Mouse (Mus musculus): ENCODE results near the gene Dusp13. TPM values are rescaled to one million over a fixed set of nuclear protein-coding genes. Genes with fewer than 3 reads are reported as not detected.

The Dusp13 gene
- polyA plus RNA-seq, 1 experiment from 2014 or later = not detected

DNA sequence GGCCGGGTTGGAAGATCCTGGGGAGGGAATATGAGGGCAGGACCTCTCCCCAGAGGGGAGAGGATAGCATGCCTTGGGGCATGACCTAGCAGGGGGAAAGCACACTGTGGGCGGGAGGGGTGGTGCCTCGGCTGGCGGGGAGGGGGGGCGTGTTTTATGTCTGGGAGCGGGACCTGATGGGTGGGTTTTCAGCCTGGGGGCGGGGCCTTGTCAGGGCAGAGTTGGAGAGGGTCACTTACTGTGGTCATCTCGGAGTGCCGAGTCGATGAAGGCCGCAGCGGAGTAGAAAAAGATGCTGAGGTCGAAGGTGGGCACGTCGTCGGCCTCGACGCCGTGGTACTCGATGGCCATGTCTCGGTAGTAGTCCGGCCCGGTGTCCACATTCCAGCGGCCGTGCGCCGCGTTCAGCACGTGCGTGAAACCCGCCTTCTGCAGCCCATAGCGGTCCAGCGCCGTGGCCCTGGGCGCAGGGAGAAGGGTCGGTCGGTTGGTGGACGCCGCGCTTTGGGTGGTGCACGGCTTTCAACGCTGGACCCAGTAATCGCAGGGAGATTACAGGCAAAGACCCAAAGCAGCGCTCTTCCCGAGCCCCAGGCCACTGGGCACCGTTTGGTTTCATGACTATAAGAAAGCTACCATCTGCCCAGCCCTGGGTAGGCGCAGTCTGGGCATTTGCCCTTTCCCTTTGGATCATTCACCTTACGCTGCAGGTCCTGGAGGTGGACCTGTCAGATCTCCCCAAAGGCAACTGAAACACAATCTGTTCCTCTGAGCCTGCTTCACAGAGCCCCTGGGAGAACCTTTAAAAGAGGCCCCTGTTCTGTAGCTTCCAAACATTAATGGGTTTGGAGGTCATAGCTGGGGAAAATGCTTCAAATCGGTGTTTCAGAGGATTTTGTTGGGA is 64.4 kb downstream of the Dusp13 start:
- 9% methylated on average over 49 of the region's 49 CpGs for WGBS
- Histone ChIP-seq H3K4me2 (peak overlapping the region; percentile 53), H3K9ac (0 out of 2 replicates have a peak overlapping the region, but pooled peaks have one; percentile 33), H3K36me3 (replicated peaks) (no peaks in the 10 kb centered on the region), H3K27ac (no peak overlapping the region), H3K4me1 (peaks cover 28% of the 10 kb centered on the region), H3K27me3 (peaks cover 33% of the 10 kb centered on the region), H3K9me3 (no peaks in the 10 kb centered on the region), H3K4me3 (replicated peaks) (peak overlapping the region; percentile 28)
- 0 out of 2 replicates have a peak, but pooled peaks have one; percentile 18 for ATAC-seq (ENCODE audit: low FRiP score)

DNA sequence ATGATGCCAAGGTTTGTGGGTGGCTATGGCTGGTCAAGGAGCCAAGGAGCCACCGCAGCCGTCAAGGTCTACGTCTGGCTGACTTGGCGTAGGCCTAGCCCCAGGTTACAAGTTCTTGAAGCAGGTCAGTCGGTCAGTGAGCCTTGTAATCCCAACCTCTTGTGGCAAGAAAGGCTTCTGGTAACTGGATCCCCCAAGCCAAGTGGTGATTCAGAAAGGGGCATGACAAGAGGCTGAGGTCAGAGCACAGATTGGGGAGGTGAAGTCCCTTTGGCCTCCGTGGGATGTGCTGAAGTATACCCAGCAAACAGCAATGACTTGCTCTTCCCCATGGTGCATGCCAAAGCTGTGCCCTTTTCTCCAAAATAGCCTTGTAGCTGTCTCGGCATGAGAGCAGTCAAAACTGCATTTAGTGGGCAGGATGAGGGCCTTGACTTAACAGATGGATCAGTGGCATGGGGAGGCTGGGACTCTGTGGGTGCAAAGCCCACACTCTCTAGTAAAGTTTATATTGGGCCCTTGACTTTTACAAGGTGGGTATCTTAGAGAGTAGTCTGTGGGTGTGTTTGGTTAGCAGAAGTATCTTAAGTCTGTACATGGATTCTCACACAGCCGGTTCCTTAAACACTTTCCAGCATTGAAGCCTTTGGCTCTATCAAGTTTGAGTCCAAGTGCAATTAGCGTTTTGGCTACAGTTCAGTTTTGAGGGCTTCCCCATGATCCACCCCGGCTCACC is 65.4 kb downstream of the Dusp13 start:
- Histone ChIP-seq H3K27ac (no peak overlapping the region), H3K4me2 (no peak overlapping the region), H3K4me3 (replicated peaks) (no peak overlapping the region), H3K4me1 (peaks cover 28% of the 10 kb centered on the region), H3K9me3 (no peaks in the 10 kb centered on the region), H3K36me3 (replicated peaks) (no peaks in the 10 kb centered on the region), H3K9ac (no peak overlapping the region), H3K27me3 (peaks cover 33% of the 10 kb centered on the region)
- 83% methylated on average over 10 of the region's 10 CpGs for WGBS
- ATAC-seq (ENCODE audit: low FRiP score) = no peak

- no peaks in the 10 kb centered on the region for H3K36me3 ChIP-seq (replicated peaks)
- H3K9me3 ChIP-seq = no peaks in the 10 kb centered on the region
- H3K9ac ChIP-seq = no peak overlapping the region
- WGBS = 85% methylated on average over 4 of the region's 4 CpGs
- H3K4me2 ChIP-seq = no peak overlapping the region
- H3K27me3 ChIP-seq = peaks cover 33% of the 10 kb centered on the region
- H3K27ac ChIP-seq = no peak overlapping the region
- ATAC-seq (ENCODE audit: low FRiP score) = no peak
- H3K4me1 ChIP-seq = peaks cover 38% of the 10 kb centered on the region
- no peak overlapping the region for H3K4me3 ChIP-seq (replicated peaks)
These were observed 67.1 kb downstream of the Dusp13 start for GRCm38 (mm10) chr14:21683834-21684233.

Other genes starting within 250 kb of the Dusp13 start
- gene Dupd1, start 36.6 kb downstream of the Dusp13 start, polyA plus RNA-seq (2016; fragmentation: Nextera tagmentation; extraction: Ambion mirVana) = not detected in 2 replicates
- gene Samd8, start 650 bp downstream of the Dusp13 start, polyA plus RNA-seq (2016; fragmentation: Nextera tagmentation; extraction: Ambion mirVana) = 13.9 and 17.0 TPM in 2 replicates
- gene Vdac2, start 74.1 kb upstream of the Dusp13 start, polyA plus RNA-seq (2016; fragmentation: Nextera tagmentation; extraction: Ambion mirVana) = 238 and 247 TPM in 2 replicates
- 13.0 and 16.1 TPM in 2 replicates for gene Comtd1, start 97.8 kb upstream of the Dusp13 start, polyA plus RNA-seq (2016; fragmentation: Nextera tagmentation; extraction: Ambion mirVana)
- 10.9 and 13.8 TPM in 2 replicates for gene Zfp503, start 238.4 kb upstream of the Dusp13 start, polyA plus RNA-seq (2016; fragmentation: Nextera tagmentation; extraction: Ambion mirVana)